Mouse (Mus musculus): ENCODE data around the gene Mob3b. TPM values are rescaled to one million over a fixed set of nuclear protein-coding genes. Genes with fewer than 3 reads are reported as not detected.

The Mob3b gene
- total and polyA plus RNA-seq, 3 experiments: 0.33 TPM; not detected in 2

DNA sequence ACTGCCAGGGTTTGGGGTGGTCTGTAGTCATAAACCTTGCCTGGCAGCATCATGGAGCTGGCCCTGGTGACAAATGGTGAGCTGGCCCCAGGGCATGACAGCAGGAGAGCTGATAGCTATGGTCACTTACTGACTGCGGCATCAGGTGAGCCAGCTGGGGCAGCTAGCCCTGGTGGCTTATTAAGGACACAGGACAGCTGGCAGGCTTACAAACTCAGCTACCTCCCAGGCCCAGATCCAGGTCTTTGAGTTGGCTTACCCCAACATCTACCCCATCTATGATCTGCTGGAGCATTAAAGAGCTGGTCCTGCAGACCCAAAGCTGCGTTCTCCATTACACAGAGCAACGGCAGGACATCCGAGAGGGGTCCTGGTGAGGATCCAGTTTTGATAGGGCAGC, 23.9 kb downstream of the Mob3b start:
- Histone ChIP-seq H3K27me3 (ENCODE audit: insufficient read depth, low read length) (no peaks in the 10 kb centered on the region), H3K9me3 (replicated peaks) (no peaks in the 10 kb centered on the region), H3K4me3 (ENCODE audit: low read depth, low read length) (no peak overlapping the region), H3K36me3 (replicated peaks) (no peaks in the 10 kb centered on the region), H3K4me1 (ENCODE audit: insufficient read depth, low read depth, low read length) (no peaks in the 10 kb centered on the region)
- no peak for ATAC-seq (ENCODE audit: extremely low read depth, insufficient number of reproducible peaks, low FRiP score, poor library complexity, severe bottlenecking)
- no peak for DNase-seq (ENCODE audit: low spot score)
- no peak for TF ChIP-seq TAL1 (conservative IDR thresholded peaks at IDR 0.05; ENCODE audit: low read depth, low read length)
- TF ChIP-seq POLR2AphosphoS5 (IDR thresholded peaks at IDR 0.05; ENCODE audit: insufficient replicate concordance, low read depth, low read length): no peak
- no peak for TF ChIP-seq GATA2 (IDR thresholded peaks at IDR 0.05; ENCODE audit: borderline replicate concordance, low read depth, low read length)
- TF ChIP-seq GATA1 (IDR thresholded peaks at IDR 0.05; ENCODE audit: borderline replicate concordance, low read length): no peak
- TF ChIP-seq CTCF (IDR thresholded peaks at IDR 0.05; ENCODE audit: low read depth, low read length): no peak

DNA sequence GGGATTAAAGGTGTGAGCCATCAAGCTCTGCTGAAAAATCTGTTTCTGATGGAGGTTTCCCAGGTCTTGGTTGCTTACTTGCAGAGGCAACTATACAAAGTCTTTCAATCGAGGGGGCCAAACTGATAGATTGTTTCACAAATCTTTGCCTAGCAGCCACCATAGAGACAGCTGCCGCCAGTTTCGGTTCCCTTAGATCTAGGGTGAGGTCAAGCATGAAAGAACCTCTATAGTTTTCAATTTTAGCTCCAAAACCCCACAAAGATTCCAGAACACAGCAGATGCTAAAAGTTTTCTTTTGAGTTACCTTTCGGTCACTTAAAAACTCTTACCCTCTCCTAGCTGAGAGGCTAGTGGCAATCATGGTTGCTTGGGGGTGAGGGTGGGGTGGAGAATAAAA, 25.7 kb downstream of the Mob3b start:
- no peak for ATAC-seq (ENCODE audit: extremely low read depth, insufficient number of reproducible peaks, low FRiP score, poor library complexity, severe bottlenecking)
- H3K4me1 ChIP-seq (ENCODE audit: insufficient read depth, low read depth, low read length): no peaks in the 10 kb centered on the region
- no peak overlapping the region for H3K4me3 ChIP-seq (ENCODE audit: low read depth, low read length)
- no peak for TF ChIP-seq GATA2 (IDR thresholded peaks at IDR 0.05; ENCODE audit: borderline replicate concordance, low read depth, low read length)
- no peak for TF ChIP-seq GATA1 (IDR thresholded peaks at IDR 0.05; ENCODE audit: borderline replicate concordance, low read length)
- TF ChIP-seq CTCF (IDR thresholded peaks at IDR 0.05; ENCODE audit: low read depth, low read length): no peak
- no peak for TF ChIP-seq TAL1 (conservative IDR thresholded peaks at IDR 0.05; ENCODE audit: low read depth, low read length)
- TF ChIP-seq POLR2AphosphoS5 (IDR thresholded peaks at IDR 0.05; ENCODE audit: insufficient replicate concordance, low read depth, low read length): no peak
- H3K9me3 ChIP-seq (replicated peaks): no peaks in the 10 kb centered on the region
- no peaks in the 10 kb centered on the region for H3K27me3 ChIP-seq (ENCODE audit: insufficient read depth, low read length)
- no peaks in the 10 kb centered on the region for H3K36me3 ChIP-seq (replicated peaks)
- no peak for DNase-seq (ENCODE audit: low spot score)

DNA sequence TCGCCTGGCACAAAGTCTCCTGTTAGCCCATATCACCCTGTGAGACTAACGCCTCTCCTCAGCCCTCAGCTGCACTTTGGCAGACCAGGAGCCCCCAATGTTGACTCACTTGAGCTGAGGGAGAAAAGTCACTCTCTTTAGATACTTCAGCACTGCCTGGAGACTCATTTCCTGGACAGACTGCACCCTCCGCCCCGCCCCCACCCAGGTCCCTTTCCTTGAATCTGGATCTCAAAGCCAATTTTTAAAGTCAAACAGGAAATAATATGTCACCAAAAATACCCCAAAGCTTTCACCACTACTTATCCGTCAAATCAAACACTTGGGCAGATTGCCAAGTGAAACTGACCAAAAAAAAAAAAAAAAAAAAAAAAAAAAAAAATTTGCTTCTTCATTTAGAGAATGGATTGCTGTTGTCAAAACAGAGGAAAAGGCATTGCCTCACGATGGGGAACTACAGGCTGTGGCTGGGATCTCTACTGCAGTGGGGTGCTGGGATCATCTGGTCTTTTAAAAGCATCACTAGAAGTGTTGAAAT, 26.8 kb downstream of the Mob3b start:
- no peak for DNase-seq (ENCODE audit: low spot score)

DNA sequence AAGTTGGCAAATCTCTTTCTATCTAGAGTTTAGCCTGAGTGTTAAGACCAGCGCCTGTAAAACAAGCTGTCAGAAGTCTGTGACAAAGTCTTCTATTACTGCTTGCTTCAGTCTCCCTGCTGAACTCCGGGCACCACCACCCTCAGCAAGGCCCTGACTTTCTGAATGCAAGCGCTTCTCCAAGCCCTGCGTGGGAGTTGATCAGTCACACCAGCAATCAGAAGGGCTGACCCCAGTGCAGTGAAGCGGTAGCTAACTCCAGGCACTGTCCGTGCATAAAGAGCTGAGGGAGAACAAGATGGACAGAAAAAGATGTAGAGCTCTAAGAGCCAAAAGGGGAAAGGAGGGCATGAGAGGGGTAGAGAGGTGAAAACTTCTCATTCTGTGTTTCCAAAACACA, 29.5 kb downstream of the Mob3b start:
- TF ChIP-seq TAL1 (conservative IDR thresholded peaks at IDR 0.05; ENCODE audit: low read depth, low read length): no peak
- TF ChIP-seq CTCF (IDR thresholded peaks at IDR 0.05; ENCODE audit: low read depth, low read length): no peak
- TF ChIP-seq GATA1 (IDR thresholded peaks at IDR 0.05; ENCODE audit: borderline replicate concordance, low read length): no peak
- TF ChIP-seq POLR2AphosphoS5 (IDR thresholded peaks at IDR 0.05; ENCODE audit: insufficient replicate concordance, low read depth, low read length): no peak
- no peak for TF ChIP-seq GATA2 (IDR thresholded peaks at IDR 0.05; ENCODE audit: borderline replicate concordance, low read depth, low read length)
- DNase-seq (ENCODE audit: low spot score) (no peak), ATAC-seq (ENCODE audit: extremely low read depth, insufficient number of reproducible peaks, low FRiP score, poor library complexity, severe bottlenecking) (no peak)
- H3K4me3 ChIP-seq (ENCODE audit: low read depth, low read length): no peak overlapping the region
- no peaks in the 10 kb centered on the region for H3K36me3 ChIP-seq (replicated peaks)
- H3K9me3 ChIP-seq (replicated peaks): no peaks in the 10 kb centered on the region
- H3K4me1 ChIP-seq (ENCODE audit: insufficient read depth, low read depth, low read length): no peaks in the 10 kb centered on the region
- H3K27me3 ChIP-seq (ENCODE audit: insufficient read depth, low read length): no peaks in the 10 kb centered on the region

More for the DNA sequence above, 26.8 kb downstream of the Mob3b start:
- Histone ChIP-seq H3K27me3 (ENCODE audit: insufficient read depth, low read length) (no peaks in the 10 kb centered on the region), H3K9me3 (replicated peaks) (no peaks in the 10 kb centered on the region), H3K36me3 (replicated peaks) (no peaks in the 10 kb centered on the region), H3K4me1 (ENCODE audit: insufficient read depth, low read depth, low read length) (no peaks in the 10 kb centered on the region), H3K4me3 (ENCODE audit: low read depth, low read length) (no peak overlapping the region)
- TF ChIP-seq CTCF (IDR thresholded peaks at IDR 0.05; ENCODE audit: low read depth, low read length) (no peak), POLR2AphosphoS5 (IDR thresholded peaks at IDR 0.05; ENCODE audit: insufficient replicate concordance, low read depth, low read length) (no peak), GATA2 (IDR thresholded peaks at IDR 0.05; ENCODE audit: borderline replicate concordance, low read depth, low read length) (no peak), TAL1 (conservative IDR thresholded peaks at IDR 0.05; ENCODE audit: low read depth, low read length) (no peak), GATA1 (IDR thresholded peaks at IDR 0.05; ENCODE audit: borderline replicate concordance, low read length) (no peak)
- no peak for ATAC-seq (ENCODE audit: extremely low read depth, insufficient number of reproducible peaks, low FRiP score, poor library complexity, severe bottlenecking)

DNA sequence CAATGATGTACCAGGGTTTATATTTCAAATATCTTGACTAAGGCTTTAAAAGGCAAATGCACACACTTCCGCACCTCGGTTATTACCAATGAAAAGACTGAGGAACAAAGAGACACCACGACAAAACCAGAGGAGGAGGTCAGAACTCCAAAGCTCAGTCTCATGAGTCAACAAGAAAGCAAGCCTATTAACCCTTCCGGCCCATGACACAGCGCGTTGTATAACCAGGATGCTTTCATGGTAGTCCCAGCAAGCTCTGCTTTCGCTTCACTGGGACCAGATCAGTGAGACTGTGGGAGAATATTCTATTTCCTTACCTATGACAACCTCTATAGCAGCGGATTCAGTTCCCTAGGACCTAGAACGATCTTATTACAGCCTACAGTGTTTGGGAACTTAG, 30.5 kb downstream of the Mob3b start:
- Histone ChIP-seq H3K27me3 (ENCODE audit: insufficient read depth, low read length) (peaks cover 3% of the 10 kb centered on the region; the same call in 1 of the 2 replicates), H3K4me1 (ENCODE audit: insufficient read depth, low read depth, low read length) (no peaks in the 10 kb centered on the region), H3K9me3 (replicated peaks) (no peaks in the 10 kb centered on the region), H3K4me3 (ENCODE audit: low read depth, low read length) (no peak overlapping the region), H3K36me3 (replicated peaks) (no peaks in the 10 kb centered on the region)
- no peak for DNase-seq (ENCODE audit: low spot score)
- ATAC-seq (ENCODE audit: extremely low read depth, insufficient number of reproducible peaks, low FRiP score, poor library complexity, severe bottlenecking): no peak
- TF ChIP-seq CTCF (IDR thresholded peaks at IDR 0.05; ENCODE audit: low read depth, low read length) (no peak), GATA2 (IDR thresholded peaks at IDR 0.05; ENCODE audit: borderline replicate concordance, low read depth, low read length) (no peak), GATA1 (IDR thresholded peaks at IDR 0.05; ENCODE audit: borderline replicate concordance, low read length) (no peak), POLR2AphosphoS5 (IDR thresholded peaks at IDR 0.05; ENCODE audit: insufficient replicate concordance, low read depth, low read length) (no peak), TAL1 (conservative IDR thresholded peaks at IDR 0.05; ENCODE audit: low read depth, low read length) (no peak)

DNA sequence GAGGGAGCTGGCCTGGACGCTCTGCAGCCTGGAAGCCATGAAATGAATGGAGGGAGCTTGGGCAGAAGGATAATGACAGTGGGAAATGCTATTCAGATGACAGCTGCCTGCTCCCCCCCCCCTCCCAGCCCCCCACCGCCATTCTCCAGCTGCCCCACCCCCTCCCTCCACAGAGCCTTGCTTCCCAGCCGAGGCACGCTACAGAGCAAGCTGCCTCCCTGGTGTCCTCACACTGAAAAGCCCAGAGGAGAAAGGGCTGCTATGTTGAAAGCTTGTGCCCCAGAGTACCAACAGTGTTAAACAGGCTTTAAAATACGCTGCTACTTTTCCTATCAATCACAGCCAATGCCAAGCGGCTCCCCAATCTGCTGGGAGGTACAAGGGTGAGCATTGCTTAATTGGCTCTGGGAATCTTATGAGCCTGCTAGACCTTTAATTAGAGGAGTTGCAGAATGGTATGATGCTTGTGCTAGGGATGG, 31.9 kb downstream of the Mob3b start:
- no peak for TF ChIP-seq GATA1 (IDR thresholded peaks at IDR 0.05; ENCODE audit: borderline replicate concordance, low read length)
- TF ChIP-seq GATA2 (IDR thresholded peaks at IDR 0.05; ENCODE audit: borderline replicate concordance, low read depth, low read length): no peak
- no peak for TF ChIP-seq TAL1 (conservative IDR thresholded peaks at IDR 0.05; ENCODE audit: low read depth, low read length)
- TF ChIP-seq POLR2AphosphoS5 (IDR thresholded peaks at IDR 0.05; ENCODE audit: insufficient replicate concordance, low read depth, low read length): no peak
- no peak for TF ChIP-seq CTCF (IDR thresholded peaks at IDR 0.05; ENCODE audit: low read depth, low read length)
- ATAC-seq (ENCODE audit: extremely low read depth, insufficient number of reproducible peaks, low FRiP score, poor library complexity, severe bottlenecking) (no peak), DNase-seq (ENCODE audit: low spot score) (no peak)

More for the DNA sequence above, 31.9 kb downstream of the Mob3b start:
- Histone ChIP-seq H3K4me3 (ENCODE audit: low read depth, low read length) (no peak overlapping the region), H3K27me3 (ENCODE audit: insufficient read depth, low read length) (peaks cover 3% of the 10 kb centered on the region; the same call in 1 of the 2 replicates), H3K4me1 (ENCODE audit: insufficient read depth, low read depth, low read length) (no peaks in the 10 kb centered on the region), H3K36me3 (replicated peaks) (no peaks in the 10 kb centered on the region), H3K9me3 (replicated peaks) (no peaks in the 10 kb centered on the region)

All from G1E (cell line).